Mouse (Mus musculus) heart, adult 2 months (tissue): ENCODE measurements around the gene B830017H08Rik. TPM values are rescaled to one million over a fixed set of nuclear protein-coding genes. Genes with fewer than 3 reads are reported as not detected.

ENCODE experiments used
- DNase-seq, 2 experiments: peaks; one replicate each; pipeline ENCODE4 v3.0.0; 2021
- H3K27ac ChIP-seq: fragments of 200-600 bp; 2 replicates; pipeline ENCODE4 v1.8.1; 2022
- H3K27me3 ChIP-seq: fragments of 200-500 bp; 2 replicates; pipeline ENCODE4 v1.6.1; 2012; ENCODE audit warnings: mild to moderate bottlenecking, low read length, inconsistent platforms, mixed read lengths; ENCODE audit not compliant: control insufficient read depth, insufficient read depth
- H3K36me3 ChIP-seq: fragments of 200-500 bp; 2 replicates; pipeline ENCODE4 v1.6.1; 2012; ENCODE audit warnings: low read length, inconsistent platforms; ENCODE audit not compliant: control insufficient read depth, insufficient read depth
- H3K4me1 ChIP-seq: fragments of 200-500 bp; 2 replicates; pipeline ENCODE4 v1.6.1; 2011; ENCODE audit warnings: low read length; ENCODE audit not compliant: control insufficient read depth, insufficient read depth
- H3K4me3 ChIP-seq: fragments of 200-600 bp; 2 replicates; pipeline ENCODE4 v1.8.1; 2022
- H3K79me2 ChIP-seq: fragments of 200-500 bp; replicated peaks from 2 replicates; pipeline ENCODE4 v1.6.1; 2012; ENCODE audit warnings: mild to moderate bottlenecking, inconsistent platforms, low read length, moderate library complexity, mixed read lengths; ENCODE audit not compliant: control insufficient read depth, insufficient read depth
- H3K9ac ChIP-seq: fragments of 200-500 bp; 2 replicates; pipeline ENCODE4 v1.6.1; 2012; ENCODE audit warnings: low read depth, mild to moderate bottlenecking, control low read depth, inconsistent platforms, low read length, mixed read lengths
- CTCF ChIP-seq: fragments of 200-600 bp; IDR thresholded peaks from 2 replicates; pipeline ENCODE4 v1.8.1; 2022; ENCODE audit warnings: antibody characterized with exemption, mild to moderate bottlenecking, moderate library complexity
- EP300 ChIP-seq: fragments of 200-500 bp; IDR thresholded peaks from 2 replicates; pipeline ENCODE4 v1.6.1; 2011; ENCODE audit warnings: low read depth, low read length, control low read depth; ENCODE audit not compliant: insufficient read depth
- POLR2A ChIP-seq: fragments of 200-500 bp; IDR thresholded peaks from 2 replicates; pipeline ENCODE4 v1.6.1; 2011; ENCODE audit warnings: mild to moderate bottlenecking, low read depth, low read length, control low read depth; ENCODE audit not compliant: insufficient read depth
- WGBS: fragments of 180-500 bp; shearing (Covaris S2); methylation state at CpG from one replicate; pipeline ENCODE4 v1.1.7; 2018; 5-methylcytosine and 5-hydroxymethylcytosine counted together
- intact Hi-C: fragments of 180-260 bp; cut with DNase I; formaldehyde crosslinking; loops from one replicate; pipeline ENCODE4 v1.15.1; 2025
- polyA plus RNA-seq: library from polyadenylated mRNA; depleted of rRNA; stranded (reverse); fragments of >200 nt; gene quantifications from 2 replicates; pipeline ENCODE4 v1.2.3, GENCODE M21; 2012; rRNA removed
- total RNA-seq, 2 experiments: library from RNA; stranded (reverse); gene quantifications; 2 replicates each; pipeline ENCODE4 v1.2.3; 2021

Gene B830017H08Rik
- total and polyA plus RNA-seq, 3 experiments, result not detected

DNA sequence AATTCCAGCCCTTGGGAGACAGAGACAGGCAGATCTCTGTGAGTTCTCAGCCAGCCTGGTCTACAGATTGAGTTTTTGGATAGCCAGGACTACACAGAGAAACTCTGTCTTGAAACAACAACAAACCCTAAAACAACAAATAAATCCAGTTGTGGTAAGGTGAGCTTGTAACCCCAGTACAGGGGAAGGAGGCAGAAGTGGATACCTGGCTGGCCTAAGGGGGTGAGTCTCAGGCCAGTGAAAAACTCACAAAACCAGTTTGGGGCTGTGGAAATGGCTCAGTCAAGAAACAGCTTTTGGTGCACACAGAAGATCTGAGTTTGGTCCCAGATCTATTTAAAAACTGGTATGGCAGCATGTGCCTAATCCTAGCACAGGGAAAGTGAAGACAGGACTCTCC, 49.3 kb downstream of the B830017H08Rik start:
- TF ChIP-seq POLR2A (no peak), CTCF (no peak), EP300 (no peak)
- no peak overlapping the region for H3K4me3 ChIP-seq
- H3K4me1 ChIP-seq, result peaks cover 16% of the 10 kb centered on the region
- peaks cover 5% of the 10 kb centered on the region for H3K36me3 ChIP-seq
- no peak overlapping the region for H3K27ac ChIP-seq
- peaks cover 33% of the 10 kb centered on the region for H3K79me2 ChIP-seq
- DNase-seq, result no peak
- intact Hi-C loops, result no loop called here
- no peak overlapping the region for H3K9ac ChIP-seq
- H3K27me3 ChIP-seq, result no peaks in the 10 kb centered on the region

DNA sequence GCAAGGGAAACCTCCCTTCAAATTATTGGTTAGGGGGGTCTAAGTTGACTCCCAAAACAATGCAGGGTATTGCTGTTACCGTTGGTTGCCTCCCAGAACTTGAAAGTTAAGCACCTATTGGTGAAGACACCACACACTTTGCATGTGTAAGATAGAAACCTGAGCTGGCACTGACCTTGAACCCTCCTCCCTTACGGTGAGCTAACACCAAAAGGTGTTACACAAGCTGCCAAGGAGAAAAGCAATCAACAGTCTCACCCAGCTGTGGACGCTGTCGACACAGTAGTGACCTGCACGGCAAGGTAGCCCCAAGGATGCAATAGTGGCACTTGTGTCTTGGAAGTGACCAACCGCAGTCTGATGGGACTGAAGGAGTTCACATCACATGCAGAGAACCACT, 51.2 kb downstream of the B830017H08Rik start:
- Histone ChIP-seq H3K27ac (no peak overlapping the region), H3K27me3 (no peaks in the 10 kb centered on the region), H3K4me1 (peaks cover 16% of the 10 kb centered on the region), H3K9ac (no peak overlapping the region), H3K36me3 (peaks cover 3% of the 10 kb centered on the region), H3K79me2 (peaks cover 29% of the 10 kb centered on the region), H3K4me3 (no peak overlapping the region)
- no peak for TF ChIP-seq EP300
- TF ChIP-seq POLR2A, result no peak
- TF ChIP-seq CTCF, result no peak
- WGBS, result 67% methylated on average over 6 of the region's 6 CpGs
- intact Hi-C loops, result no loop called here
- DNase-seq, result no peak

Other genes with a start within 250 kb of the B830017H08Rik start
- 1 to 10 TPM; 2.3 to 2.9 TPM for gene Slc7a4, start 249.9 kb upstream of the B830017H08Rik start, total RNA-seq
- gene Slc7a4, start 249.9 kb upstream of the B830017H08Rik start, polyA plus RNA-seq, result 3.7 and 5.7 TPM in 2 replicates
- gene Smpd4, start 213.8 kb upstream of the B830017H08Rik start, total RNA-seq, result 10 to 100 TPM; 16.9 to 18.4 TPM
- 45.9 and 46.9 TPM in 2 replicates for gene Smpd4, start 213.8 kb upstream of the B830017H08Rik start, polyA plus RNA-seq
- under 1 TPM; 0.26 to 0.32 TPM for gene Ccdc74a, start 186.7 kb upstream of the B830017H08Rik start, total RNA-seq
- 0.16 and 0.47 TPM in 2 replicates for gene Ccdc74a, start 186.7 kb upstream of the B830017H08Rik start, polyA plus RNA-seq
- 10 to 100 TPM; 21.5 to 24.9 TPM for gene Med15, start 100.2 kb upstream of the B830017H08Rik start, total RNA-seq
- gene Med15, start 100.2 kb upstream of the B830017H08Rik start, polyA plus RNA-seq, result 37.3 and 44.3 TPM in 2 replicates
- gene Klhl22, start 73.5 kb upstream of the B830017H08Rik start, total RNA-seq, result 10 to 100 TPM; 17.3 to 18.6 TPM
- 23.6 and 30.2 TPM in 2 replicates for gene Klhl22, start 73.5 kb upstream of the B830017H08Rik start, polyA plus RNA-seq
- 1 to 10 TPM; 4.1 to 5.2 TPM for gene Scarf2, start 35.8 kb upstream of the B830017H08Rik start, total RNA-seq
- gene Scarf2, start 35.8 kb upstream of the B830017H08Rik start, polyA plus RNA-seq, result 10.8 and 13.4 TPM in 2 replicates
- gene Car15, start 5.2 kb downstream of the B830017H08Rik start, total RNA-seq, result 1 to 10 TPM; 1.6 to 2.9 TPM
- 4.6 and 5.2 TPM in 2 replicates for gene Car15, start 5.2 kb downstream of the B830017H08Rik start, polyA plus RNA-seq
- under 1 TPM; 0.20 to 0.31 TPM for gene Gm20518, start 58.5 kb downstream of the B830017H08Rik start, total RNA-seq
- gene Gm20518, start 58.5 kb downstream of the B830017H08Rik start, polyA plus RNA-seq, result 0.68 and 1.1 TPM in 2 replicates
- gene Tssk1, start 61.1 kb downstream of the B830017H08Rik start, total RNA-seq, result under 1 TPM; 0.16 TPM
- 0.27 and 0.29 TPM in 2 replicates for gene Tssk1, start 61.1 kb downstream of the B830017H08Rik start, polyA plus RNA-seq
- 10 to 100 TPM; 46.5 to 55.7 TPM for gene Dgcr2, start 65.4 kb downstream of the B830017H08Rik start, total RNA-seq
- gene Dgcr2, start 65.4 kb downstream of the B830017H08Rik start, polyA plus RNA-seq, result 64.3 and 77.9 TPM in 2 replicates
- not detected for gene Tssk2, start 65.5 kb downstream of the B830017H08Rik start, total RNA-seq
- 0.33 and 0.44 TPM in 2 replicates for gene Tssk2, start 65.5 kb downstream of the B830017H08Rik start, polyA plus RNA-seq
- gene Ess2, start 78.2 kb downstream of the B830017H08Rik start, total RNA-seq, result 1 to 10 TPM; 8.0 to 8.3 TPM
- gene Ess2, start 78.2 kb downstream of the B830017H08Rik start, polyA plus RNA-seq, result 11.4 and 12.6 TPM in 2 replicates
- not detected for gene Gsc2, start 81.9 kb downstream of the B830017H08Rik start, total RNA-seq
- gene Gsc2, start 81.9 kb downstream of the B830017H08Rik start, polyA plus RNA-seq, result not detected in 2 replicates
- 1 to 10 TPM; 6.8 to 7.3 TPM for gene Slc25a1, start 95.1 kb downstream of the B830017H08Rik start, total RNA-seq
- gene Slc25a1, start 95.1 kb downstream of the B830017H08Rik start, polyA plus RNA-seq, result 32.3 and 65.5 TPM in 2 replicates
- not detected for gene Vpreb2, start 147.3 kb downstream of the B830017H08Rik start, total RNA-seq
- not detected in 2 replicates for gene Vpreb2, start 147.3 kb downstream of the B830017H08Rik start, polyA plus RNA-seq
- 10 to 100 TPM; 41.4 TPM for gene Dgcr6, start 219.7 kb downstream of the B830017H08Rik start, total RNA-seq
- 46.7 and 48.8 TPM in 2 replicates for gene Dgcr6, start 219.7 kb downstream of the B830017H08Rik start, polyA plus RNA-seq